Mouse (Mus musculus): Measurements from ENCODE around the gene Gm10486.
"Not testable (repeated sequence)": the region's sequence is repeated elsewhere in the genome, so short reads cannot be mapped to it uniquely, and the experiment has no call there.

Gm10486 gene

DNA sequence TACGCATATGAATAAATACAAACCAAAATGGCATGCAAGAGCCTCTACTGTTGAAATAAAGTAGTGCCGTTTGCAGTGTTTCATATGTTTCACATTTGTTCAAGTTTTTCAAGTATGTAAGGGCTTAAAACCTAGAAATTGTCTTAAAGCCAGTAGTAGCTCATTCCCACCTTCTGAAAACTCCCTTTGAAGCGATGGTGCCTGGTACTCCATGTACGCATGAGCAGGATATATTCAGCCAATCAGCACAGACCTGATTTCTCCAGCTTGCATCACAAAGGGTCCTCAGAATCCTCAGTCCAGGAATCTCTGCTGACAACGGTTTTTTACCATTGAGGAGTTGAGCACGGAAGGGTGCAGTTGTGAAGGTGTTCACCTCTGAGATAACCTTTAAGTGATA, at the start of gene Gm10486:
Gm10486 (plus strand) TSS at position 301 of the 400 bp plus-strand sequence.
- DNase-seq = not testable (repeated sequence)
